Comparison of ENCODE assay signal across 27 mouse cellular contexts in the genomic region with DNA sequence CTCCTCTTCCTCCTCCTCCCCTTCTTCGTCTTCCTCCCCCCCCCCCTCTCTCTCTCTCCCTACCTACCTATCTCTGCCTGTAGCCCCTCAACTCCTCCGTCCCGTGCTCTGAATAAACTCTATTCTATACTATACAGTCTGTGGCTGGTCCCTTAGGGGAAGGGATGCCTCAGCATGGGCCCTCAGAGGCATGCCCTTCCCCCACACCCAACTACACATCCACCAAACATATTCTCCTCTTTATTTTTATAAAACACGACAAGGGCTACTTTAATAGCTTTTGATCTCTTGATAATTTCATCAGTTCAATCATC.
DNase-seq lines count a peak whose midpoint lies in the region; ATAC-seq lines count a peak whose summit lies in the region.
"Had no signal": no experiment of that assay in that cellular context is flagged by ENCODE, and none has a peak within 500 bp of the region (broad histone marks: within the 10 kb centered on the region; RNA-seq: fewer than 3 reads in every experiment).

No protein-coding gene starts in this region.

- H3K36me3 ChIP-seq in hindbrain, embryonic 13.5 days = no peaks in the 10 kb centered on the region
- H3K36me3 ChIP-seq in hindbrain, embryonic 10.5 days = no peaks in the 10 kb centered on the region
- H3K36me3 ChIP-seq in midbrain, embryonic 15.5 days (replicated peaks) = no peaks in the 10 kb centered on the region
- H3K36me3 ChIP-seq: embryonic facial prominence, embryonic 10.5 days; embryonic facial prominence, embryonic 15.5 days; kidney, embryonic 15.5 days; neural tube, embryonic 15.5 days had no signal

- ATAC-seq in hindbrain, embryonic 13.5 days (ENCODE audit: low FRiP score) = 0 out of 2 replicates have a peak, but pooled peaks have one; percentile 59
- peak; percentile 51 for ATAC-seq in midbrain, embryonic 15.5 days (replicated peaks)

- no peak overlapping the region; the same call in 1 of the 2 replicates for H3K27ac ChIP-seq in hindbrain, embryonic 13.5 days
- no peak overlapping the region for H3K27ac ChIP-seq in hindbrain, embryonic 10.5 days
- H3K27ac ChIP-seq in midbrain, embryonic 15.5 days = peak overlapping the region; percentile 70; the same call in 1 of the 2 replicates
- H3K27ac ChIP-seq: embryonic facial prominence, embryonic 10.5 days; embryonic facial prominence, embryonic 15.5 days; kidney, embryonic 15.5 days; liver, embryonic 14.5 days; macrophage; stomach, postnatal 0 days had no signal

- DNase-seq in hindbrain, embryonic 10.5 days (ENCODE audit: low spot score) = no peak
- peak; percentile 10 for DNase-seq in testis, postnatal 10 days (ENCODE audit: low spot score)
- no peak for DNase-seq in testis, postnatal 14 days (ENCODE audit: low spot score)
- no peak for DNase-seq in adrenal gland, adult (ENCODE audit: inconsistent age in 2 of 2, low spot score in 1 of 2)
- DNase-seq: adrenal gland, adult 2 months; adrenal gland, postnatal 36 days; B cell, adult 2 months; cerebellum, adult 2 months; gastrocnemius, postnatal 25 days; heart, adult 18-20 months; heart, postnatal 4 days; kidney, adult 18-20 months; kidney, postnatal 25 days; liver; lung, adult 2 months; lung, postnatal 10 days; right cerebral cortex, postnatal 25 days had no signal

- WGBS in hindbrain, embryonic 13.5 days = 53% methylated on average over 3 of the region's 4 CpGs
- 59% methylated on average over 4 of the region's 4 CpGs for WGBS in hindbrain, embryonic 10.5 days
- 38% methylated on average over 3 of the region's 4 CpGs for WGBS in midbrain, embryonic 15.5 days

- no peaks in the 10 kb centered on the region; the same call in 1 of the 2 replicates for H3K27me3 ChIP-seq in hindbrain, embryonic 13.5 days
- no peaks in the 10 kb centered on the region for H3K27me3 ChIP-seq in hindbrain, embryonic 10.5 days (ENCODE audit: insufficient read depth, poor library complexity, severe bottlenecking)
- no peaks in the 10 kb centered on the region for H3K27me3 ChIP-seq in midbrain, embryonic 15.5 days (replicated peaks)
- H3K27me3 ChIP-seq: embryonic facial prominence, embryonic 15.5 days; kidney, embryonic 15.5 days; neural tube, embryonic 15.5 days had no signal

- no peaks in the 10 kb centered on the region for H3K9me3 ChIP-seq in hindbrain, embryonic 13.5 days
- H3K9me3 ChIP-seq in hindbrain, embryonic 10.5 days = no peaks in the 10 kb centered on the region
- no peaks in the 10 kb centered on the region for H3K9me3 ChIP-seq in midbrain, embryonic 15.5 days
- H3K9me3 ChIP-seq: embryonic facial prominence, embryonic 10.5 days; embryonic facial prominence, embryonic 15.5 days; kidney, embryonic 15.5 days; neural tube, embryonic 15.5 days had no signal

- peaks cover 26% of the 10 kb centered on the region for H3K4me1 ChIP-seq in hindbrain, embryonic 13.5 days (replicated peaks)
- peaks cover 20% of the 10 kb centered on the region for H3K4me1 ChIP-seq in hindbrain, embryonic 10.5 days (replicated peaks)
- H3K4me1 ChIP-seq in midbrain, embryonic 15.5 days = peaks cover 25% of the 10 kb centered on the region
- H3K4me1 ChIP-seq: kidney, embryonic 15.5 days had no signal

- H3K4me3 ChIP-seq in hindbrain, embryonic 13.5 days = no peak overlapping the region
- no peak overlapping the region for H3K4me3 ChIP-seq in hindbrain, embryonic 10.5 days
- no peak overlapping the region for H3K4me3 ChIP-seq in midbrain, embryonic 15.5 days
- H3K4me3 ChIP-seq: embryonic facial prominence, embryonic 10.5 days; embryonic facial prominence, embryonic 15.5 days; kidney, embryonic 15.5 days; neural tube, embryonic 15.5 days had no signal

- H3K4me2 ChIP-seq in hindbrain, embryonic 13.5 days = no peak overlapping the region
- no peak overlapping the region for H3K4me2 ChIP-seq in midbrain, embryonic 15.5 days
- H3K4me2 ChIP-seq: embryonic facial prominence, embryonic 15.5 days; heart, embryonic 11.5 days; kidney, embryonic 15.5 days had no signal

- no peak overlapping the region for H3K9ac ChIP-seq in hindbrain, embryonic 13.5 days
- H3K9ac ChIP-seq in midbrain, embryonic 15.5 days = no peak overlapping the region
- H3K9ac ChIP-seq: embryonic facial prominence, embryonic 15.5 days; kidney, embryonic 15.5 days; liver, embryonic 14.5 days; neural tube, embryonic 15.5 days had no signal
